Mouse (Mus musculus): ENCODE measurements at regions not wholly inside any gene's neighbourhood (a gene's known extent, or its start where the extent isn't known, plus 50 kb on each side); places are given as distances from the start of the nearest gene placed in this dataset.

GRCm38 (mm10) chr2:161177355-161178021, 68.6 kb upstream of the Chd6 start:
- no peaks in the 10 kb centered on the region for H3K27me3 ChIP-seq (ENCODE audit: control insufficient read depth, insufficient read depth, low read length)
- H3K4me3 ChIP-seq (ENCODE audit: low read depth, low read length) = peak overlapping the region; percentile 51
- no peaks in the 10 kb centered on the region for H3K4me1 ChIP-seq (ENCODE audit: control insufficient read depth, insufficient read depth, low read length)
- no peaks in the 10 kb centered on the region for H3K9me3 ChIP-seq (replicated peaks; ENCODE audit: control insufficient read depth, low read length)
- ATAC-seq (replicated peaks; ENCODE audit: insufficient number of reproducible peaks, low FRiP score, low TSS enrichment) = peak; percentile 62; the same call in 1 of the 2 replicates
- 2% methylated on average over 20 of the region's 20 CpGs for WGBS (ENCODE audit: insufficient replicate concordance)
- H3K9ac ChIP-seq (ENCODE audit: low read depth, low read length) = peak overlapping the region; percentile 62
- H3K4me2 ChIP-seq = peak overlapping the region; percentile 71
- no peak overlapping the region for H3K27ac ChIP-seq (ENCODE audit: low read depth, low read length)
- H3K36me3 ChIP-seq (ENCODE audit: control insufficient read depth, insufficient read depth, low read length) = no peaks in the 10 kb centered on the region

DNA sequence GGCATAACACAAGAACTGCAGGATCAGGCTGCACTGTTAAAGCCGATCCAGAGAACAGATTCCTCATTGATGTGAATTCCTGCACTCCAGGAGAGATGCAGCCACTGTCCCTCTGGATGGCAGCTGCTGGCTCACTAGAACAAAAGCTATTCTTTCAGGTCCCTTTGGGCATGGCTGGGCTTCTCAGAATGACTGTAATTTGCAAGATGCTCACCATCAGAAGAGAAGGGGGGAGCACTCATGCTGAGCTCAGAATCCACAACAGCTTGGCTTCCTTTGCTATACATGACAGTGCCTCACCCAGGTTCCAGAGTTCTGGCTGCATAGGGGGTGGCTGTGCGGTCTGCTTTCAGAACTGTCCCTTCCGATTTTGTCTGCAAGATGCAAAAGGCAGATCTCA, 57.8 kb upstream of the Chd6 start:
- 37% methylated on average over 3 of the region's 3 CpGs for WGBS (ENCODE audit: insufficient replicate concordance)
- Histone ChIP-seq H3K36me3 (ENCODE audit: control insufficient read depth, insufficient read depth, low read length) (no peaks in the 10 kb centered on the region), H3K4me2 (no peak overlapping the region), H3K27ac (ENCODE audit: low read depth, low read length) (no peak overlapping the region), H3K4me1 (ENCODE audit: control insufficient read depth, insufficient read depth, low read length) (no peaks in the 10 kb centered on the region), H3K9me3 (replicated peaks; ENCODE audit: control insufficient read depth, low read length) (no peaks in the 10 kb centered on the region), H3K4me3 (ENCODE audit: low read depth, low read length) (no peak overlapping the region), H3K27me3 (ENCODE audit: control insufficient read depth, insufficient read depth, low read length) (no peaks in the 10 kb centered on the region), H3K9ac (ENCODE audit: low read depth, low read length) (no peak overlapping the region)
- no peak for ATAC-seq (replicated peaks; ENCODE audit: insufficient number of reproducible peaks, low FRiP score, low TSS enrichment)

GRCm38 (mm10) chr2:161165495-161165894, 56.6 kb upstream of the Chd6 start:
- Histone ChIP-seq H3K9me3 (replicated peaks; ENCODE audit: control insufficient read depth, low read length) (no peaks in the 10 kb centered on the region), H3K36me3 (ENCODE audit: control insufficient read depth, insufficient read depth, low read length) (no peaks in the 10 kb centered on the region), H3K27me3 (ENCODE audit: control insufficient read depth, insufficient read depth, low read length) (no peaks in the 10 kb centered on the region), H3K4me2 (no peak overlapping the region), H3K9ac (ENCODE audit: low read depth, low read length) (no peak overlapping the region), H3K27ac (ENCODE audit: low read depth, low read length) (no peak overlapping the region), H3K4me1 (ENCODE audit: control insufficient read depth, insufficient read depth, low read length) (no peaks in the 10 kb centered on the region), H3K4me3 (ENCODE audit: low read depth, low read length) (no peak overlapping the region)
- no peak for ATAC-seq (replicated peaks; ENCODE audit: insufficient number of reproducible peaks, low FRiP score, low TSS enrichment)
- WGBS (ENCODE audit: insufficient replicate concordance) = 63% methylated on average over 3 of the region's 3 CpGs

DNA sequence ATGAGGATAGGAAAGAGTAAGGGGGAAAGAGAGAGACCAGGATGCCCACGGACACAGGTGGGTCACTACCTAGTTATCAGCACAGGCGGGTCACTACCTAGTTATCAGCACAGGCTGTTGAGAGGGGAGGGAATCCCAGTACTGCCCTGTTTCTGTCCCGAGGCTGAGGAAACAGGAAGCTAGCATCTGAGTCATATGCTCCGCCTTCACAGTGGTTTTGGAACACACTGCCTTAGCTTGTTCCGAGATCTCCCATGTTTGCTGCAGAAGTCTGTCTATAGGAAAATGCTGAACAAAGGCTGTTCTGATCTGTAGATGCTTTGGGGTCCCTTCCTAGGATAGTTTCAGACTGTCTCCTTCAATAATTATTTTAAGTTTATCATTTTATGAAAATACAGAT, 55.4 kb upstream of the Chd6 start:
- H3K27me3 ChIP-seq (ENCODE audit: control insufficient read depth, insufficient read depth, low read length) = no peaks in the 10 kb centered on the region
- H3K9me3 ChIP-seq (replicated peaks; ENCODE audit: control insufficient read depth, low read length) = no peaks in the 10 kb centered on the region
- no peak overlapping the region for H3K4me2 ChIP-seq
- 36% methylated on average over 5 of the region's 5 CpGs for WGBS (ENCODE audit: insufficient replicate concordance)
- no peak overlapping the region for H3K9ac ChIP-seq (ENCODE audit: low read depth, low read length)
- H3K4me1 ChIP-seq (ENCODE audit: control insufficient read depth, insufficient read depth, low read length) = no peaks in the 10 kb centered on the region
- no peak overlapping the region for H3K4me3 ChIP-seq (ENCODE audit: low read depth, low read length)
- no peak for ATAC-seq (replicated peaks; ENCODE audit: insufficient number of reproducible peaks, low FRiP score, low TSS enrichment)
- no peaks in the 10 kb centered on the region for H3K36me3 ChIP-seq (ENCODE audit: control insufficient read depth, insufficient read depth, low read length)
- H3K27ac ChIP-seq (ENCODE audit: low read depth, low read length) = no peak overlapping the region

Data from heart, embryonic 11.5 days (tissue).